Mouse (Mus musculus) lung, postnatal 14 days (tissue): Measurements from ENCODE around the gene Commd9.

ENCODE experiments used
- DNase-seq: peaks from one replicate; pipeline ENCODE4 v3.0.0; 2021

Gene Commd9

GRCm38 (mm10) chr2:101885768-101886438 lies at the start of gene Commd9:
Gene Commd9 (plus strand): TSS chr2:101886247.
- peak; percentile 93 for DNase-seq

DNA sequence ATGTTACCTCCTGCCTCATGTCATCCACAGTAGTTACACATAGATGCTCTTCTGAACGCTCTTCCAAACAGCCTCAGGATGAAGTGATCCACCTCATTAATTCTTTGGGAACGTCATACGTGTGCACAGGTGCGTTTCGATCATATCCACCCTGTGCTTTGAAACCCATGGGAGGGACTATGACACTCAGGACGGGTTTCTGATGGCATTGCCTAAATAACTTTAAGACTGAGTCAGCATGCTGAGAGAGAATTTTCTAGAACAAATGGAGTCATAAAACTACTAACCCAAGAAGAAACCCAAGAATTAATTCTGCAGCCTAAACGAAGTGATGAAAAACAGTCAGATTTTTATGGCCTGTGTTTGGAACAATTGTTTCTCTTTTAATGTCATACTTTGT lies 43.3 kb upstream of the Commd9 start:
- DNase-seq, result no peak

- DNase-seq, result no peak
These were observed 31.3 kb upstream of the Commd9 start for GRCm38 (mm10) chr2:101854792-101855191.

DNA sequence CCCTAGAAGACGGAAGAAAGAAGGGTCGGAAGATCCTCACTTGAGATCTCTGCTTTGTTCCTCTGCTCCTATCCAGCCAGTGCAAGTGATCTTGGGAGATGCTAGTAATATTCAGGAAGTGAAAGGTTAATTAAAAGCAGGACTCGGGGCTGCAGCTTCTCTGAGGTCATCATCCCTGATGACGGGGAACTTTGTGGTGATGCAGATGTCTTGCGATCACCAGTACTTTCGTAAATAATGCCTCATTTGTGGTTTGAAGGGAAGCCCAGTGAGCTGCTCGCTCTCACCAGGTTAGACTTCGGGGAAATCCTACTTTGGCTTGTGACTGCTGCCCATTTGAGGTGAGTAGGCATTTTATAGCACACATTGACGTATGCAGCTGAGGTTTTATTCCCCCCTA lies 29.9 kb upstream of the Commd9 start:
- no peak for DNase-seq

GRCm38 (mm10) chr2:101860920-101861485 lies 25.0 kb upstream of the Commd9 start:
- no peak for DNase-seq

GRCm38 (mm10) chr2:101862219-101863123 lies 23.6 kb upstream of the Commd9 start:
- DNase-seq, result peak; percentile 80

GRCm38 (mm10) chr2:101868683-101869082 lies 17.4 kb upstream of the Commd9 start:
- DNase-seq, result peak; percentile 48

DNA sequence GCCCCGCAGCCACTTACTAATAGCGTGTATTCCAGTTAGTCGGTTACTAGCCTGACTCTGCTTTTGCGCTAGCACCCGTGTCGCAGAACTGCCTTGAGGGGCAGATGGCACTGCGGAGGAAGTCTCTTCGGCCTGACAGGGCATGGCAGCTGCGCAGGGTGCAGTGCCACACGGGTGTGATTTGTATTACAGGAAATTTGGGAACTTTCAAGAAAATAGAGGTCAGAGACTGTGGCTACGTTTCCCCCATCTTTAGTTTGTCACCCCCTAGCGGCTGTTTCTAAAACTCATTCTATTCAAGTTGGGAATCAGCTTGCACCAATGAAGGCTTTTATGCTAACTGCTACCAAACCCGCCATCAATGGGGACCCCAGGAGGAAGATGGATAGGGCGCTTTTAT lies 14.9 kb upstream of the Commd9 start:
- peak; percentile 76 for DNase-seq

DNA sequence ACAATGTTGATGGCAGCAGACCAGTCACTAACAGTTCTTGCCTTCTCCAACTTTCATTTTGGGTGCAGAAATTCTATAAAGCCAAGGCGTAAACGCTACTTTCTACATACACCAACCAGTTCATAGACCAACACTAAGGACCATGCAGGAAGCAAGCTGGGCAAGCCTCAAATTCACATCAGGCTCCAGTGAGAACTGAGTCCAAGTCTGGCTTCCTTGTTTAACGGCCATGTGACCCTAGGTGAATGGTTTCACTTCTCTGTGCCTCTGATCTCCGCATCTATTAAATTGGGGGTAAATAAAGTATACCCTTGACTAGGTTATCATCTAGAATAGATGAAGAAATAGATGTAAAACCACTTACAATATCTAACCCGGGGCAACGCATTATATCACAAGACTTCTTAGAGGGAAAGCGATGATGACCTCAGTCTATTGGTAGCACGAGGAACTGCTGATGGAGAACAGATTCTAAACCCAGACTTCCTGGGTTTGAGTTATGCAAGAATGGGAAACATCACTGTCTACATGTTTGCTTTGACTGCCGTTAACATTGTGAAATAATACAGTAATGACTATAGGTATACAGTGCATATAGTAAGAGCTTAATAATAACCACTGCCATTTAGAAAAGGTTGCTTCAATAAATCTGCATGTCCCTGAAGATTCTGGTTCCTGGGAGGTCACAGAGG lies 4.4 kb upstream of the Commd9 start:
- no peak for DNase-seq

GRCm38 (mm10) chr2:101882998-101883397 lies 3.0 kb upstream of the Commd9 start, which contains the start of gene Prr5l:
Gene Prr5l (minus strand): TSS chr2:101883027.
- DNase-seq, result no peak

GRCm38 (mm10) chr2:101884286-101884685 lies 1.8 kb upstream of the Commd9 start:
- DNase-seq, result no peak

GRCm38 (mm10) chr2:101888886-101889285 lies 2.8 kb downstream of the Commd9 start:
- DNase-seq, result no peak

DNA sequence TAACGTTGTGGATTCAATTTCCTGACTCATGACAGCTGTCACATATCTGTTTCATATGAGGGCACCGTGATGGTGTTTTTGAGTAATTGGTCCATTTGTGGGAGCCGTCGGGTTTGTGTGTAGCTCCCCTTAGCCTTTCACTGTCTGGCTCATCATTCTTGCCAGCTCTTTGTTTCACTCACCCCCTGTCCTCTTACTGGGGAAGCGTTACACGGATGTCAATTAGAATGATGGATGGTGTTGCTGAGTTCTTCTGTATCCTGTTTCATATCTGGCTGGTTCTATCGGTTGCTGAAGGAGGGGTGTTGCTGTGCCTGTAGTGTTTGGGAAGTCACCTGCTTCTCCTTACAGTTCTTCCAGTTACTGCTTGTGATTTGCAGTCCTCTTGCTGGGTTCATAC lies 5.1 kb downstream of the Commd9 start:
- DNase-seq, result no peak

DNA sequence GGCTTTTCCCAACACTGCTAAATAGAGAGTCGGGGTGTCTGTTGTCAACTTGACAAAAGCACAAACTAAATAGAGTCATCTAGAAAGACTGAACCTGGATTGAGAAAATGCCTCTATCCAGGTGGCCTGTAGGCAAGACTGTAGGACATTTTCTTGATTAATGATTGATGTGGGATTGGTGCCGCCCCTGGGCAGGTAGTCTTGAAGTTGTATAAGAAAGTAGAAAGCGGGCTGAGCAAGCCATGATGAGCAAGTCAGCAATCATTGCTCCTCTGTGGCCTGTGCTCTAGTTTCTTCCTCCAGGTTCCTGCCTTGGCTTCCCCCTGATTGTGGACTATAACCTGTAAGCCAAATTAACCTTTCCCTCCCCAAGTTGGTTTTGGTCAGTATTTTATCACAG lies 8.1 kb downstream of the Commd9 start:
- no peak for DNase-seq

DNA sequence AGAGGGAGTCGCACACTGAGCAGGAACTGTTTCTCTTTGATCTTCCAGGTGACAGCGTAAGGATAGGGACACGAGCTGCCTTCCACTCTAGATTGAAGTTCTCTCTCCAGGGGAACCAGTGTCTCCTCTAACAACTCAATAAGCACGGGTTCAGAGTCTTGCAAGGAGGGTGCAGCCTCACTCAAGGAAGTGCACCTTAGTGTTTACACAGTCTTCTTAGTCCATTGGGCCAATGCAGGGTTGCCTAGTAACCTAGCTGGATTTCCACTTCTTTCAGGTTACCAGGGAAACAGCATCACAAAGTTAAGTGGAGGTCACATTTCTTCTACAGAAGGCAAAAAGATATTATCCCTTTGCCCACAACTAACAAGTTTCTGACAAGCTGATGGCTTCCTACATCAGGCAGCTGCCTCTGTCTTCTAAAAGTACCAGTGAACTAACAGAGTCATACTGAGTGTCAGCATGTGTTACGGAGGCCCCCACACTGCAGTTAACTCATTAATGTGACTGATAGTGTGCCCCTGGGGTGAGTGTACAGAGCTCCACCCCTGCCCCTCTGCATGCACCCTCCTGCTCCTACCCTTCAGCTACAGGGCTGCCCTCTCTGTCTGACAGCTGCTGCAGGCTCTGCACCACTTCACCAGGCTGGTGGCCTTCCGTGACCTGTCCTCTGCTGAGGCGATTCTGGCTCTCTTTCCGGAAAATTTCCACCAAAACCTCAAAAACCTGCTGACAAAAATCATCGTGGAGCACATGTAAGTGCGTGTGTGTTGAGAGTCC lies 10.6 kb downstream of the Commd9 start:
- no peak for DNase-seq

- no peak for DNase-seq
These were observed 16.1 kb downstream of the Commd9 start for GRCm38 (mm10) chr2:101902196-101902595.

DNA sequence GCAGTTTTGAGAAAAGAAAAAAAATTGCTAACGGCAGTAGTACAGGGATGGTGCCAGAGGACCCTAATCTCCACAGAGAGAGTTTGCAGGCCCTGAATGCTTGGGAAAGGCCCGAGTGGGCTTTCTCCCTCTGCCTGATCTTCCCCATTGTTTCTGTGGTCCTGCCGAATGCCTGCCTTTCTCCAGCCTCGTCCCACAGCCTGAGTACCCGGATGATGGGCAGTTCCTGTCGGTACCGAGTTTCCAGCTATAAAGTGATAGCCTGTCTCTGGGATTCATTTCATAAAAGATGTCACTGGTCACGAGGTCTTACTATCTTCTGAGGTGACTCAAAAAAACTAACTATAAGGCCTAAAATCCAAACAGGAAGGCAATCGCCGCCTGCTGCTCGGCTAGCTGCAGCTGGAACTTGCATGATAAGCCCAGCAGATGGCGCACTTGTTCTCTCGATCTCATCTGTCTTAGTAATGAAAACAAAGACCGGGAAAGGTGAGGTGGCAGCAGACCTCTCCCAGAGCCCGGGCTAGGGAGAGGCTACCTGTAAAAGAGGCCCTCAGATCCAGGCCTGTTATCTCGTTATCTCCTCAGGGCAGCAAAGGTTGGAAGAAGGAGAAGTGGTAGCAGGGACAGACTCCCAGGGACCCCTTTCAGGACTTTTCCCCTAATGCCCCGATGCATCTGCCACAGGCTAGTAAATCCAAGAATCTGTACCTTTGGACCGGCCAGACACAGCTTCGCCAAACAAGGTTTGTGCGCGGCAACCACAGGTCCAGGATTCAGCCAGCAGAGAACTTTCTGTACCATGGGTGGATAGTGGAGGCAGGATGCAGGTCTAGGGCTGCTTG lies 19.7 kb downstream of the Commd9 start:
- DNase-seq, result peak; percentile 88

DNA sequence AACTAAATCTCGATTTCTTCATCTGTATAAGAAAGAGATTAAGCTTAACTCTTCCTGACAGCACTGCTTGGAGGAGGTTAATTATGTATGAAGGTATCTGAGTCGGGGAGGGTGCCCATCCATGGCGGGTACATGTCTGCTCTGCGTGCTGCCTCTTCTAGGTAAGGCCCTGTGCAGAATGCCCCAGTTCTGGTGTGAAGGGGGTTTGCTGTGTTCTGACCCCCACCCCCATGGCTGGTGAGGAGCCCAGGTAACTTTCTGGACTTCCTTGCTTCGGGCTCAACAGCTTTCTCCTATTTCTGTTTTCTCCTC lies 20.3 kb downstream of the Commd9 start:
- no peak for DNase-seq

DNA sequence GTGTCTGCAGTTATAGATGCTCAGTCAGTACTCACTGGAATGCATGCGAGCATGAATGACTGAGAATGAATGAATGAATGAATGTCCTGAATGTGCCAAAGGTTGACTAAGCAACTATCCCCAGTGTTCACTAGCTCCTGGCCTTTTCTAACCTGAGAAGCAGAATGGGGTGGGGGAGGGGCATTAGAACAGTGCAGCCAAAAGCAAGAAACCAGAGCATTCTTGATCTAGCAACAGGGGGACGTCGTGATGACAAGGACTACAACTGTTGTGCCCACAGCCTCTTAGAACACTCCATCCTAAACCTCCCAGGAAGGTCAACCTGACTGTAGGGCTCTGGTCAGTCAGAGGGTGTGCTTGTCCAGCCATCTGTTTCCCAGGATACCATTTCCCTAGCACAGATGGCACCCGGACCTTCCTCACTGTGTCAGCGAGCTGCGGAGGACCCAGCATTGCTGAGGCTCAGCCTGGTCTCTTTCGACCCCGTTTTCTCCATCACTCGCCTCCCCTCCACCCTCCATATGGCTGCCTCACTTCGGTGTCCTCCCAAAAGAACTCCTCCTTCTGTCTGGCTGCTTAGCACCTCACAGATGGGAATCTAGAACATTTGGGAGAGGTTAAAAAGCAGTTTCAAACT lies 21.5 kb downstream of the Commd9 start:
- DNase-seq, result no peak

- DNase-seq, result no peak
These were observed 22.7 kb downstream of the Commd9 start for GRCm38 (mm10) chr2:101908773-101909172.
